Mouse (Mus musculus): ENCODE measurements around the gene Gm49027.

DNA sequence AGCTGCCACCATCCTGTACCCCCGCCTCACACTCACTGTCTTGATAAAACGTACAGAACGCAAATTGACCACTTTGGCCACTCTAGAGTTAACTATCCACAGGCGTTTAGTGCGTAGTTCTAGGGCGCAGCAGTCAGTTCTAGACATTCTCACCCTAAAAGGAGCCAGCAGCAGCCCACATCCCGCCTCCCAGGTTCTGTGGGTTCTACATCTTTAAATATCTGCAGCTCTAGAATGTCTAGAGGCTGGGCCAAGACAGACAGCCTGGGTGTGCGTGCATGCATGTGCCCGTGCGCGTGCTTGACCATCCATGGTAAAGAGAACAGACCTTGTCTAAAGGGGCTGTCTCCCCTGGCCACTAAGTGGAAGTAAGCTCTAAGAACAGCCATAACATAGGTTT is 35.8 kb upstream of the Gm49027 start:
- no peak for TF ChIP-seq POLR2A (IDR thresholded peaks at IDR 0.05; ENCODE audit: borderline replicate concordance, insufficient read depth, low read length)
- no peak for TF ChIP-seq CTCF (IDR thresholded peaks at IDR 0.05; ENCODE audit: borderline replicate concordance, insufficient read depth, low read depth, low read length)

All from cerebellum, adult 2 months (tissue).